ENCODE assay signal across 20 mouse cellular contexts in genomic region chr3:48911758-48912157, GRCm38 (mm10).
DNase-seq lines count a peak whose midpoint lies in the region; ATAC-seq and TF ChIP-seq lines count a peak whose summit lies in the region.
"Had no signal": no experiment of that assay in that cellular context is flagged by ENCODE, and none has a peak within 500 bp of the region (broad histone marks: within the 10 kb centered on the region; RNA-seq: fewer than 3 reads in every experiment).

No protein-coding gene starts in this region.

- TF ChIP-seq EP300 in heart, postnatal 0 days (IDR thresholded peaks at IDR 0.05; ENCODE audit: low read depth): no peak

- no peaks in the 10 kb centered on the region for H3K27me3 ChIP-seq in heart, postnatal 0 days (ENCODE audit: control insufficient read depth, insufficient read depth, low read length)
- no peaks in the 10 kb centered on the region for H3K27me3 ChIP-seq in midbrain, postnatal 0 days (ENCODE audit: insufficient read depth, low read length)
- no peaks in the 10 kb centered on the region for H3K27me3 ChIP-seq in midbrain, embryonic 14.5 days (ENCODE audit: control insufficient read depth, insufficient read depth, low read length)
- no peaks in the 10 kb centered on the region for H3K27me3 ChIP-seq in Patski
- H3K27me3 ChIP-seq: embryonic facial prominence, embryonic 12.5 days; kidney, embryonic 15.5 days; liver, embryonic 12.5 days had no signal

- no peak overlapping the region for H3K4me2 ChIP-seq in heart, postnatal 0 days (ENCODE audit: low read depth, low read length)
- no peak overlapping the region for H3K4me2 ChIP-seq in midbrain, postnatal 0 days (ENCODE audit: low read depth, low read length, poor library complexity, severe bottlenecking)
- H3K4me2 ChIP-seq in midbrain, embryonic 14.5 days (ENCODE audit: low read length): no peak overlapping the region
- H3K4me2 ChIP-seq: embryonic facial prominence, embryonic 12.5 days; heart, embryonic 11.5 days; kidney, embryonic 15.5 days; liver, embryonic 12.5 days had no signal

- POLR2A ChIA-PET in Patski (lab: Charles Lee): no interaction called here

- H3K4me1 ChIP-seq in heart, postnatal 0 days (ENCODE audit: control insufficient read depth, insufficient read depth): no peaks in the 10 kb centered on the region
- H3K4me1 ChIP-seq in midbrain, postnatal 0 days (ENCODE audit: insufficient read depth, low read length): no peaks in the 10 kb centered on the region
- no peaks in the 10 kb centered on the region for H3K4me1 ChIP-seq in midbrain, embryonic 14.5 days (ENCODE audit: control insufficient read depth, insufficient read depth, low read length)
- H3K4me1 ChIP-seq: embryonic facial prominence, embryonic 12.5 days; kidney, embryonic 15.5 days; liver, embryonic 12.5 days; midbrain, embryonic 10.5 days had no signal

- H3K36me3 ChIP-seq in heart, postnatal 0 days (replicated peaks; ENCODE audit: control insufficient read depth, insufficient read depth, low read length): no peaks in the 10 kb centered on the region
- no peaks in the 10 kb centered on the region for H3K36me3 ChIP-seq in midbrain, postnatal 0 days (ENCODE audit: insufficient read depth, low read length)
- H3K36me3 ChIP-seq in midbrain, embryonic 14.5 days (ENCODE audit: control insufficient read depth, insufficient read depth, low read length): no peaks in the 10 kb centered on the region
- H3K36me3 ChIP-seq: embryonic facial prominence, embryonic 12.5 days; kidney, embryonic 15.5 days; liver, embryonic 12.5 days; midbrain, embryonic 10.5 days had no signal

- no peak overlapping the region for H3K4me3 ChIP-seq in heart, postnatal 0 days (ENCODE audit: low read depth, low read length)
- no peak overlapping the region for H3K4me3 ChIP-seq in midbrain, postnatal 0 days (ENCODE audit: low read depth, low read length)
- no peak overlapping the region for H3K4me3 ChIP-seq in midbrain, embryonic 14.5 days (replicated peaks; ENCODE audit: low read depth, low read length)
- H3K4me3 ChIP-seq: embryonic facial prominence, embryonic 12.5 days; kidney, embryonic 15.5 days; liver, embryonic 12.5 days; midbrain, embryonic 10.5 days had no signal

- CTCF ChIA-PET in Patski (lab: Charles Lee): no interaction called here

- TF ChIP-seq CTCF in heart, postnatal 0 days (IDR thresholded peaks at IDR 0.05; ENCODE audit: low read depth): peak; percentile 6; the same call in 1 of the 2 replicates
- TF ChIP-seq CTCF in midbrain, postnatal 0 days (IDR thresholded peaks at IDR 0.05): peak; percentile 29
- peak; percentile 46 for TF ChIP-seq CTCF in Patski (IDR thresholded peaks at IDR 0.05)

- no peak overlapping the region for H3K9ac ChIP-seq in heart, postnatal 0 days (replicated peaks; ENCODE audit: low read depth, low read length)
- no peak overlapping the region for H3K9ac ChIP-seq in midbrain, postnatal 0 days (replicated peaks; ENCODE audit: low read length, poor library complexity, severe bottlenecking)
- H3K9ac ChIP-seq in midbrain, embryonic 14.5 days (replicated peaks; ENCODE audit: low read length): no peak overlapping the region
- H3K9ac ChIP-seq: embryonic facial prominence, embryonic 12.5 days; kidney, embryonic 15.5 days; liver, embryonic 12.5 days had no signal

- DNase-seq in heart, postnatal 0 days (ENCODE audit: low spot score): no peak
- no peak for DNase-seq in heart, postnatal 4 days
- DNase-seq in midbrain, postnatal 0 days (ENCODE audit: low spot score): no peak
- DNase-seq in midbrain, embryonic 14.5 days: no peak
- DNase-seq in Patski (ENCODE audit: low read depth, low spot score): no peak
- DNase-seq in ovary, postnatal 14 days (ENCODE audit: low spot score): no peak
- DNase-seq in natural killer cell, adult 2 months (ENCODE audit: low spot score in 2 of 2): no peak
- DNase-seq: cerebellum, adult 11-12 months; cerebellum, postnatal 25 days; gastrocnemius, postnatal 25 days; heart, postnatal 36 days; right cerebral cortex, postnatal 25 days; thymus, postnatal 25 days had no signal

- in situ Hi-C loops in Patski (cut with MboI; ENCODE audit: low pct_unique_long_range_greater_than_20kb): no loop called here

- WGBS in heart, postnatal 0 days: 48% methylated on average over 2 of the region's 2 CpGs
- 57% methylated on average over 2 of the region's 2 CpGs for WGBS in midbrain, postnatal 0 days
- 70% methylated on average over 2 of the region's 2 CpGs for WGBS in midbrain, embryonic 14.5 days

- no peaks in the 10 kb centered on the region for H3K9me3 ChIP-seq in heart, postnatal 0 days (replicated peaks; ENCODE audit: control insufficient read depth, low read length)
- H3K9me3 ChIP-seq in midbrain, postnatal 0 days (ENCODE audit: low read length): no peaks in the 10 kb centered on the region
- H3K9me3 ChIP-seq in midbrain, embryonic 14.5 days (ENCODE audit: control insufficient read depth, low read length): no peaks in the 10 kb centered on the region
- H3K9me3 ChIP-seq: embryonic facial prominence, embryonic 12.5 days; kidney, embryonic 15.5 days; liver, embryonic 12.5 days; midbrain, embryonic 10.5 days had no signal

- H3K27ac ChIP-seq in heart, postnatal 0 days (ENCODE audit: low read depth): no peak overlapping the region
- H3K27ac ChIP-seq in midbrain, postnatal 0 days (ENCODE audit: low read depth, low read length): no peak overlapping the region
- H3K27ac ChIP-seq in midbrain, embryonic 14.5 days (replicated peaks; ENCODE audit: low read depth, low read length): no peak overlapping the region
- H3K27ac ChIP-seq: embryonic facial prominence, embryonic 12.5 days; kidney, embryonic 15.5 days; liver, embryonic 12.5 days; midbrain, embryonic 10.5 days had no signal

- ATAC-seq in heart, postnatal 0 days (ENCODE audit: insufficient read depth, low read depth): no peak
- ATAC-seq in midbrain, postnatal 0 days (ENCODE audit: low FRiP score): no peak
- no peak for ATAC-seq in midbrain, embryonic 14.5 days (ENCODE audit: low FRiP score, low TSS enrichment)
- no peak for ATAC-seq in Patski
- no peak for ATAC-seq in megakaryocyte-erythroid progenitor cell, adult 5-6 weeks (replicated peaks; ENCODE audit: low FRiP score, low TSS enrichment, poor library complexity, severe bottlenecking)
- ATAC-seq: CD4-positive, CD25-positive, alpha-beta regulatory T cell, adult 4 months; liver, embryonic 12.5 days had no signal
